In genomic region chr13:53106676-53107075, GRCm38 (mm10) we compare ENCODE assay signal across 21 mouse cellular contexts.
"Had no signal": no experiment of that assay in that cellular context is flagged by ENCODE, and none has a peak within 500 bp of the region (broad histone marks: within the 10 kb centered on the region; RNA-seq: fewer than 3 reads in every experiment).

No protein-coding gene starts in this region.

- H3K4me3 ChIP-seq: midbrain, embryonic 10.5 days; midbrain, embryonic 12.5 days; myocyte; neural tube, embryonic 13.5 days; neural tube, embryonic 15.5 days; stomach, embryonic 15.5 days had no signal

- ATAC-seq: midbrain, embryonic 16.5 days had no signal

- H3K4me2 ChIP-seq: lung, embryonic 14.5 days; midbrain, embryonic 12.5 days; neural tube, embryonic 13.5 days; neural tube, embryonic 15.5 days; stomach, embryonic 15.5 days had no signal

- H3K36me3 ChIP-seq: midbrain, embryonic 12.5 days; neural tube, embryonic 13.5 days; neural tube, embryonic 15.5 days had no signal

- H3K27me3 ChIP-seq: midbrain, embryonic 12.5 days; neural tube, embryonic 13.5 days; neural tube, embryonic 15.5 days; stomach, embryonic 15.5 days had no signal

- H3K9me3 ChIP-seq: midbrain, embryonic 10.5 days; midbrain, embryonic 12.5 days; neural tube, embryonic 13.5 days; neural tube, embryonic 15.5 days; stomach, embryonic 15.5 days had no signal

- DNase-seq: lung, adult 18-20 months; lung, embryonic 14.5 days; lung, postnatal 10 days; lung, postnatal 4 days; midbrain, embryonic 14.5 days; retina, postnatal 1 day; right cerebral cortex, adult 18-20 months; right cerebral cortex, postnatal 25 days; right cerebral cortex, postnatal 4 days; spleen, adult 18-20 months; thymus, adult 2 months; thymus, postnatal 25 days; thymus, postnatal 4 days had no signal

- H3K27ac ChIP-seq: midbrain, embryonic 10.5 days; midbrain, embryonic 12.5 days; neural tube, embryonic 13.5 days; neural tube, embryonic 15.5 days; stomach, embryonic 15.5 days; stomach, postnatal 0 days had no signal

- H3K9ac ChIP-seq: lung, embryonic 14.5 days; midbrain, embryonic 12.5 days; neural tube, embryonic 13.5 days; neural tube, embryonic 15.5 days; stomach, embryonic 15.5 days had no signal
